14 mouse cellular contexts compared by ENCODE assay signal in genomic region chr2:167611287-167611686, GRCm38 (mm10). TPM values are rescaled to one million over a fixed set of nuclear protein-coding genes. Genes with fewer than 3 reads are reported as not detected.
DNase-seq lines count a peak whose midpoint lies in the region; ATAC-seq and TF ChIP-seq lines count a peak whose summit lies in the region.
"Had no signal": no experiment of that assay in that cellular context is flagged by ENCODE, and none has a peak within 500 bp of the region (broad histone marks: within the 10 kb centered on the region; RNA-seq: fewer than 3 reads in every experiment).

No protein-coding gene starts in this region.

- no peak for TF ChIP-seq EP300 in ES-Bruce4 (IDR thresholded peaks at IDR 0.05; ENCODE audit: insufficient read depth, low read depth, low read length)

- H3K27me3 ChIP-seq in kidney, embryonic 16.5 days (ENCODE audit: insufficient read depth, low read length), result no peaks in the 10 kb centered on the region
- H3K27me3 ChIP-seq in ES-Bruce4 (ENCODE audit: control insufficient read depth, insufficient read depth, low read length, poor library complexity, severe bottlenecking), result no peaks in the 10 kb centered on the region
- no peaks in the 10 kb centered on the region for H3K27me3 ChIP-seq in liver, embryonic 13.5 days
- H3K27me3 ChIP-seq: hindbrain, embryonic 13.5 days; lung, embryonic 15.5 days had no signal

- peak; percentile 39 for TF ChIP-seq CTCF in ES-Bruce4 (IDR thresholded peaks at IDR 0.05; ENCODE audit: low read depth, low read length)

- H3K4me3 ChIP-seq in kidney, embryonic 16.5 days (ENCODE audit: low read length), result no peak overlapping the region
- no peak overlapping the region for H3K4me3 ChIP-seq in ES-Bruce4 (ENCODE audit: low read depth, low read length)
- H3K4me3 ChIP-seq in liver, embryonic 13.5 days (replicated peaks), result no peak overlapping the region
- H3K4me3 ChIP-seq: erythroblast, embryonic 14.5 days; hindbrain, embryonic 13.5 days; lung, embryonic 15.5 days had no signal

- peaks cover 61% of the 10 kb centered on the region for H3K36me3 ChIP-seq in kidney, embryonic 16.5 days (ENCODE audit: insufficient read depth, low read length)
- peaks cover 2% of the 10 kb centered on the region; the same call in 1 of the 2 replicates for H3K36me3 ChIP-seq in ES-Bruce4 (ENCODE audit: control insufficient read depth, insufficient read depth, low read length, poor library complexity, severe bottlenecking)
- H3K36me3 ChIP-seq in liver, embryonic 13.5 days, result peaks cover 88% of the 10 kb centered on the region

- H3K27ac ChIP-seq in kidney, embryonic 16.5 days (ENCODE audit: low read length), result no peak overlapping the region
- H3K27ac ChIP-seq in ES-Bruce4 (ENCODE audit: insufficient read depth, low read length), result no peak overlapping the region
- no peak overlapping the region for H3K27ac ChIP-seq in liver, embryonic 13.5 days
- H3K27ac ChIP-seq: hindbrain, embryonic 13.5 days; lung, embryonic 15.5 days had no signal

- no peak overlapping the region for H3K9ac ChIP-seq in kidney, embryonic 16.5 days (replicated peaks; ENCODE audit: low read length)
- H3K9ac ChIP-seq in ES-Bruce4 (ENCODE audit: low read depth, poor library complexity, severe bottlenecking), result no peak overlapping the region
- H3K9ac ChIP-seq in liver, embryonic 13.5 days, result no peak overlapping the region
- H3K9ac ChIP-seq: hindbrain, embryonic 13.5 days; lung, embryonic 15.5 days had no signal

- TF ChIP-seq POLR2A in ES-Bruce4 (IDR thresholded peaks at IDR 0.05; ENCODE audit: insufficient read depth, low read length), result no peak

- no peaks in the 10 kb centered on the region for H3K9me3 ChIP-seq in kidney, embryonic 16.5 days (ENCODE audit: low read length)
- no peaks in the 10 kb centered on the region for H3K9me3 ChIP-seq in ES-Bruce4 (replicated peaks; ENCODE audit: control insufficient read depth, insufficient read depth, low read length, poor library complexity, severe bottlenecking)
- no peaks in the 10 kb centered on the region for H3K9me3 ChIP-seq in liver, embryonic 13.5 days (replicated peaks)
- H3K9me3 ChIP-seq: hindbrain, embryonic 13.5 days; lung, embryonic 15.5 days had no signal

- 80% methylated on average over 10 of the region's 10 CpGs for WGBS in kidney, embryonic 16.5 days
- 60% methylated on average over 10 of the region's 10 CpGs for WGBS in liver, embryonic 13.5 days (ENCODE audit: insufficient replicate concordance)

- ATAC-seq in kidney, embryonic 16.5 days (ENCODE audit: low FRiP score, low TSS enrichment), result 0 out of 2 replicates have a peak, but pooled peaks have one; percentile 30
- ATAC-seq in liver, embryonic 13.5 days (ENCODE audit: low read depth), result peak; percentile 49

- H3K4me2 ChIP-seq in kidney, embryonic 16.5 days (replicated peaks; ENCODE audit: low read depth, low read length), result no peak overlapping the region
- no peak overlapping the region for H3K4me2 ChIP-seq in liver, embryonic 13.5 days
- H3K4me2 ChIP-seq: heart, embryonic 11.5 days; hindbrain, embryonic 13.5 days; lung, embryonic 15.5 days had no signal

- H3K4me1 ChIP-seq in kidney, embryonic 16.5 days (ENCODE audit: insufficient read depth, low read length), result no peaks in the 10 kb centered on the region
- H3K4me1 ChIP-seq in ES-Bruce4 (ENCODE audit: control insufficient read depth, insufficient read depth, low read length), result peaks cover 2% of the 10 kb centered on the region
- peaks cover 30% of the 10 kb centered on the region for H3K4me1 ChIP-seq in liver, embryonic 13.5 days (replicated peaks)
- H3K4me1 ChIP-seq: hindbrain, embryonic 13.5 days; lung, embryonic 15.5 days had no signal

- no peak for DNase-seq in kidney, adult 8-10 months
- DNase-seq in 3T3-L1 (ENCODE audit: low read depth, low spot score), result peak; percentile 48
- DNase-seq in liver, embryonic 13.5 days, result no peak
- DNase-seq in urinary bladder, postnatal 36 days (ENCODE audit: low spot score in 2 of 2), result no peak
- DNase-seq in frontal cortex, postnatal 10 days (ENCODE audit: low spot score in 2 of 2), result no peak
- DNase-seq: cerebellum, postnatal 36 days; kidney, postnatal 14 days; right cerebral cortex, postnatal 25 days had no signal

RNA-seq across cellular contexts. Expression of gene Ube2v1, which starts 20.6 kb away (rescaled TPM):
- polyA plus RNA-seq in kidney, embryonic 16.5 days (2015; fragmentation: Nextera tagmentation; extraction: Ambion mirVana), result 319 and 338 TPM in 2 replicates
- polyA plus RNA-seq in ES-Bruce4 (2011; ENCODE audit: insufficient read depth, insufficient read length, low read depth, missing spikeins), result 189 and 193 TPM in 2 replicates
- 205 and 229 TPM in 2 replicates for polyA plus RNA-seq in liver, embryonic 13.5 days (2015; fragmentation: Nextera tagmentation; extraction: Ambion mirVana)

RNA-seq across cellular contexts. Expression of gene Gm20431, which starts 50.0 kb away (rescaled TPM):
- 1.3 and 6.1 TPM in 2 replicates for polyA plus RNA-seq in kidney, embryonic 16.5 days (2015; fragmentation: Nextera tagmentation; extraction: Ambion mirVana)
- polyA plus RNA-seq in ES-Bruce4 (2011; ENCODE audit: insufficient read depth, insufficient read length, low read depth, missing spikeins), result 3.2 and 7.0 TPM in 2 replicates
- 2.9 TPM in 1 of 2 replicates, not detected in the other for polyA plus RNA-seq in liver, embryonic 13.5 days (2015; fragmentation: Nextera tagmentation; extraction: Ambion mirVana)
- polyA plus RNA-seq: erythroblast, embryonic 14.5 days had no signal
